Mouse (Mus musculus) inflammation-experienced regulatory T-cells (primary cell): ENCODE results near the gene Carns1. TPM values are rescaled to one million over a fixed set of nuclear protein-coding genes. Genes with fewer than 3 reads are reported as not detected.

Source experiments
- polyA plus RNA-seq, 2 experiments: library from polyadenylated mRNA; unstranded; fragments of 100-300 nt; shearing (Covaris generic); gene quantifications; one replicate each; pipeline ENCODE4 v1.2.1; 2017

Gene Carns1
- polyA plus RNA-seq = 10 to 100 TPM; 19.4 to 27.5 TPM

DNA sequence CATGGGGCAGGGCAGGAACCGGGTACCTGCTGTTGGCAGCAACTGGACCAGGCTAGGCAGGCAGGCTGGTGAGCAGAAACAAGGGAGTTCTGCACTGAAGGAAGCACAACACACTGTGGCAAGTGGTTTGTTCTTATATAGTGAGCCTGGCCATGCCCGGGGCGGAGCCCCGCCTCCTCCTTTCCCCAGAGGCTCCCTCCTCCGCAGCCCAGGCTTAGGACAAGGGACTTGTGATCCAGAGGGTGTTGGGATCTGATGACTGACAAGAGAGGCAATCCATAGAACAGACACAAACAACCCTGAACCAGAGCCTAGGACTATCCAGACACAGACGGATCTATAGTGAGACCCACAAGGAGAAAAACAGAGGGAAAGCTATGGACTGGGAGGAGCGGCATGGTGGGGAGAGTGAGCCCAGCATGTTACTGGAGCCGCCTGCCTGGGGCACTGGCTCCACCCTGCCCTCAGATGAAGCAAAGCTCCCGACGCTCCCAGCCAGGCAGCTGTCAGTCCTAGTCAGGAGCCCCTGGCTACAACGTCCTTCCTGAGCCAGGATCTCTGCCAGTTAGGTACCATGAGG is at the start of gene Carns1:
Carns1 (minus strand) TSS at position 112 of the 580 bp plus-strand sequence.

DNA sequence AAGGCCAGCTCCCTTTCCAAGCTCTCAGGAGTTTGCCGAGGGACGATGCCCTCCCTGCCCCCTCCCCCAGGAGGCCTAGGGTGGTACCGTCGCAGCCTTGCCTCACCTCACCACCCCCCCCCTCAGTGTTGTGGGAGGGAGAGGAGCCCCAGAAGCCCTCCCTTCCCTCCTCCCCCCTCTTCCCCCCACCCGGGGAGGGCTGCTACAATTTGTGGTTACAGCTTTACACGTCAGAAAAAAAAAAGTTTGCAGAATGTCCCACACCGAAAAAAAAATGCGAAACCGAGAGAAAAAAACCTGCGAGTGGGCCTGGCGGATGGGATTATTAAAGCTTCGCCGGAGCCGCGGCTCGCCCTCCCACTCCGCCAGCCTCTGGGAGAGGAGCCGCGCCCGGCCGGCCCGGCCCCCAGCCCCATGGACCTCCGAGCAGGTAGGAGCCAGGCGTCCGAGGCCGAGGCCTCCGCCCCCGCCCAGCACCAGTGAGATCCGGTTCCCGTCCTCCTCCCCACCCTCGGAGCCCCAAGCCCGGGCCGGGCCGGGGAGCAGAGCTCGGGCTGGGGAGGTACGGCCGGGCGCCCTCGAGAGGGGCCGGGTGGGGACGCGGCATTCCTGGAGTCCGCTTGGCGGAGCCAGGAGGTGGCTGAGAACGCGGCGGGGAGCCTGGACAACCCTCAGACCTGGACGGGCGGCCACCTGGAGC is 38.9 kb upstream of the Carns1 start, which contains the start of the genes Clcf1 and AC109138.7:
Clcf1 (plus strand) TSS at position 168 of the 700 bp plus-strand sequence.
AC109138.7 (plus strand) TSS at position 287 of the 700 bp plus-strand sequence.

DNA sequence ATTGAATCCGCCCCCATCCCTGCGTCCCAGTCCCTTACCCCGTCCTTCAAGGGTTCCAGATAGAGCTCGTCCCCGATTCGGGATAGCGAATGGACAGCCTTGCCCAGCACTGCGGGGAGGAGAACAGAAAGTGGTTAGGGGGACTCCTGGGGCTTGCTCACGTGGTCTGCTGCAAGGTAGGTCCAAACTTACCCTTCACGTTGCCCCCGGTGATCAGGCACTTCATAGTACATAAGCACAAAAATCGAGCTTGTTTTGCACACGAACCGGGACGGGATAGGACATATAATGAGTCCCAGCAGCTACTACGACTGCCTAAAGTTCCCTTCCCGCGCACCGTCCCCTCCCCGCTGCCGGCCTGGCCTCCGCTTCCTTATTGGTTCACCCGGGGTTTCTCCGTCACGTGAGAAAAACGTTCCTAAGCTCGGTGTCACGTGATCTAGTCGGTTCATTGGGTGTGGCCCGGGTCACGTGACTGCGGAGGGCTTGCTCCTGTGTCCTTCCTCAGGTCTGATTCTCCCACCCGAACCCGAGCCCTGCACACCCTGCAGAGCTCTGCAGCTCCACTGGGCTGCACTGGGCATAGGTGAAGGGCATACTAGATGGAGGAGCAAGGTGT is 26.1 kb upstream of the Carns1 start, which contains the start of gene Rad9a:
Rad9a (minus strand) TSS at position 372 of the 619 bp plus-strand sequence.

DNA sequence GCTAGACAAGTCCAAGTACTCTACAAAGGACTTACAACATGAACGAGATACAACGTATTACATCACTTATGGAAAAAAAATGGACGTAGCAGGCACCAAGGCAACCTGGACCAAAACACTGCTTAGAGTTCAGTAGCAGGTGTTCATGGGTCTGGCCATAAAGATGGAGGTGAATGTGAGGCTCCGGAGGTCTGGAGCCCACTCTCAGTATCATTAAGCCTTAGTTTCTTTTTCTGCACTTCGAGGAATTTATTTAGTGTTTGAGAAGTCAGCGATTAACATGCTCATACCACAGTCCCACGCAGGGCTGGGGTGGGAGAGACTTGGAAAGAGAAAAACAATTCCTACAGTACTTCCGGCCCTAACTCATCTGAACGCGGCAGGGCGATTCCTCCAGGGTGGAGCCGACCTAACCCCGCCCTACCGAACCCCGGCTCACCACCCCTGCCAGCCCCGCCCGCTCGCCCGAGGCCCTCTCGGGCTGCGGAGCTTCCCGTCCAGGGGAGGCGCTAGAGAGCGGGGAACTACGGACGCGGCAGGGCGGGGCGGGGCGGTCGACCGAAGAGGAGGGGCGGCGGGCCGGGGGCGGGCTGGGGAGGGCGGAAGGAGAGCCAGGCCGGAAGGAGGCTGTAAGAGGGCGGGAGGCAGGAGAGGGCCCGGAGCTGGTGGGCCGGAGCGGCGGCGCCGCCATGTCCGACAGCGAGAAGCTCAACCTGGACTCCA is 16.4 kb upstream of the Carns1 start, which contains the start of gene Ppp1ca:
Ppp1ca (plus strand) TSS at position 538 of the 723 bp plus-strand sequence.

DNA sequence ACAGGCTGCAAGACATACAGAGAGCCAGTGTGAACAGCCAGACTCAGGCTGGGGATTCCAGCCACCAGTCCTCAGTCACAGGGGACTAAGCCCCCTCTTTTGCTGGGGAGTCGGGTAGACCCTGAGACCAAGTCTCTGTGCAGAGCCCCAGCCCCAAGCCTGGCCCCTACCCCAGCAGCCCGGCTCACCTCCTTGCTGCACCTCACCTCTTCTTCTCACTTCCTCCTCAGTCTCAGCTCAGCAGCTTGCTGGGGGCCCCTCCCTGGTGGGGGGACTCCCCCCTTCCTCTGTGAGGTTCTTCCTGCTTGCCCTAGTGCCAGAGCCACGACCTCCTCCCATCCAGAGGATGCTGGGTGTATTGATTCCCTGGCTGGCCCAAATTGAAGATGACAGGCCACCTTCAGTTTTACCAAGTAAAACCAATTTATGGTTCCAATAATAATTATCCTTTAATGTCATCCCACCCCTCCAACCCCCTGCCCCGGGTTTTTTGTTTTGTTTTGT is 15.6 kb upstream of the Carns1 start, which contains the start of gene Tbc1d10c:
Tbc1d10c (minus strand) TSS at position 454 of the 504 bp plus-strand sequence.

DNA sequence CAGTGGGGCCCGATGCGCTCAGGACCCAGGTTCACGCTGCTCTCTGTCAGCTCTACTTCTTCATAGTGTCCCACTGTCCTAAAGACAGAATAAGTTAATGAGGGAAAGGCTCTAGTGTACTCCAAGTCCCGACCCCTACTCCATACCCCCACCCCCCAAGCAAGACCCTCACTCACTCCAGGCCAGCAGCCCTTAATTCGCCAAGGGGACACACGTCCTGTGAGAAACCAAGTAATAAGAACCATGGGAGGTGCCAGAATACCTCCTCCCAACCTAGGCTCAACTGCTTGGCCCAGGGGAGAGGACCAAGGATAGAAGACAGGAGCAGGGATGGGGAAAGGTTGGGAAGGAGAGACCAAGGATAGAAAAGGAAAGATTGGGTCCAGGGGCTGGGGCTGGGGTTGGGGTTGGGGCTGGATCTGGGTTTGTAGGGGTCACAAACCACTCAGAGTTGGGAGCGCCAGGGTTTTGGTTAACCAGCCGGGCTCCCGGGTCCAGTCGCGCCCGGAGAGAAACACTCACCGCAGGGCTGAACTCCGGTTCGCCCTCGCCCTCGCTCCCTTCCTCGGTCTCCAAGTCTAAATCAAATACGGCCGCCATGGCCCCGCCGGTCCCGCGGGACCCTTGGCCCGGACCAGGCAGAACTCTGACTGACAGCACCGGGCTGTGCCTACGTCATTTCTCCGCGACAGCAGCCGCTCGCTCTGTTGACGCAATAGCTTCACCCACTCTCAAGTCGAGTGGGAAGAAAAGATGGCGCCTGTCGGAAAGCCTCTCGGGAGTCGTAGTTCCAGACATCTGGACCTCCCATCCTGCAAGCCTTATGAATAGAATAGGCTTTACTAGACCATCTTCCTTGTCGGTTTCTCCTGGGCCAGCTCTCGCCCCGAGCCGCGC is 12.4 kb downstream of the Carns1 start, which contains the start of gene Rps6kb2:
Rps6kb2 (minus strand) TSS at position 709 of the 897 bp plus-strand sequence.

DNA sequence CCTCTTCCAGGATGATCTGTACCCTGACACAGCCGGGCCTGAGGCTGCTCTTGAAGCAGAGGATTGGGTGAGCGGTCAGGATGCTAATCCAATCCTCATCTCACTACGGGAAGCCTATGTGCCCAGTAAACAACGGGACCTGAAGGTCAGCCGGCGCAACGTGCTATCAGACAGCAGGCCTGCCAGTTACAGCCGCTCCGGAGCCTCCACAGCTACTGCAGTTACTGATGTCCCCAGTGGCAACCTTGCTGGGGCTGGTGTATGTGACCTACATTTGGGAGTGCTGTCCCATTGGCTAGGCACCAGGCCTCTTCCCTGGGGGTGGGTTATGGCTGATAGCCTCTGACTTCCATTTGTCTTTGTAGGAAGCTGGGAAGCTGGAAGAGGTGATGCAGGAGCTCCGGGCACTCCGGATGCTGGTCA is 22.0 kb downstream of the Carns1 start, which contains the start of gene Ptprcap:
Ptprcap (plus strand) TSS at position 373 of the 423 bp plus-strand sequence.

DNA sequence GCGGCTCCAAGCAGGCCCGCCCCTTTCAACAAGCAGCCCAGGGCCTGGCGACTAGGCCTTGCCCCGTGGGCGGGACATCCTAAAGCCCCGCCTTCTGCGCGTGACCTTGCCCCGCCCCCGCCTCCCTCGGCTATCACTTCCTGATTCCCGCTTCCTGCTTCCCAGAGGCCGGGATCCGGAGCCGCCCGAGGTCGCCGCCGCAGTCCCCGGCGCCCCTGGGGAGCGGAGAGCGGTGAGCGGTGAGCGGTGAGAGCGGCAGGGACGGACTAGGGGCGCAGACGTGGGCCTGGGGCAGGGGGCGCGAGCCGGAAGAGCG is 26.8 kb downstream of the Carns1 start, which contains the start of gene Coro1b:
Coro1b (plus strand) TSS at position 129 of the 316 bp plus-strand sequence.

DNA sequence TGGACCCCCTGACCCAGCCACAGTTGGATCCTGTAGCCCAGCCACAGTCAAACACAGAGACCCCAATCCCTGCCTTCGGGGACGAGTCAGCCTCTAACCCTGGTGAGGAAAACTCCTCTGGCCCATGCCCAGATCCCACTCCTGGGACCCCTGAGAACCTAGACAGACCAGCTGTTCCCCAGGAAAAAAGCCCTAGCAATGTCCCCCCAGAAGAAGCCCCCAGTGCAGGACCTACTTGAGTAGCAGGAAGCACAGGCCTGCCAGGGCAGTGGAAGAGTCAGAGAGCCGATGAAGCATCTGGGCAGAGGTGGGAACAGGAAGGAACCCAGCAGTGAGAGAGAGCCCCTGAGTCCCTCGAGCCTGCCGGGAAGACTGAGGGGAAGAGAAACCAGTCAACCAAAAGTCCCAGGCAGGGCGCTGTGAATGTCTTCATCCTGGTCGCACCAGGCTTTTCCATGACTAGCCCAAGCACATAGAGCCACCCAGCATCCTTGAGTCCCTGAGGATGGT is 31.5 kb downstream of the Carns1 start, which contains the start of gene Cabp4:
Cabp4 (minus strand) TSS at position 275 of the 510 bp plus-strand sequence.

DNA sequence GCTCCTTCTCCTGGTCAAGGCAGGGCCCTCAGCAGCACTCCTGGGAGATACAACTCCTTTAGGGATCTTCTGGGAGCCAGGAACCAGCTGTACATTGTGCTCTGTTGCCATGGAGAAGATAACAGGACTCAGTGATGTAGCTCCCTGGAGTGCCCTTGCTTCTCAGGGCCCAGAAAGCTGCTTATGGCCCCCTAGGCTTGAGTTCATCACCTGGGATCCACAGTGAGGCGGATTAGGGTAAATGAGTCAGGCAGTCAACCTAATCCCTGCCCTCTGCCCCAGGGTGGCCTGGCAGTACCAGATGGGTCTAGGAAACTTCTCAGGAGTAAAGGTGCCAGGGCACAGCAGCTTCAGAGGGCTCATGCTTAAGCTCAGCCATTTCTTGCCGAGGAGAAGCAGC is 35.8 kb downstream of the Carns1 start, which contains the start of gene Gpr152:
Gpr152 (plus strand) TSS at position 342 of the 400 bp plus-strand sequence.

DNA sequence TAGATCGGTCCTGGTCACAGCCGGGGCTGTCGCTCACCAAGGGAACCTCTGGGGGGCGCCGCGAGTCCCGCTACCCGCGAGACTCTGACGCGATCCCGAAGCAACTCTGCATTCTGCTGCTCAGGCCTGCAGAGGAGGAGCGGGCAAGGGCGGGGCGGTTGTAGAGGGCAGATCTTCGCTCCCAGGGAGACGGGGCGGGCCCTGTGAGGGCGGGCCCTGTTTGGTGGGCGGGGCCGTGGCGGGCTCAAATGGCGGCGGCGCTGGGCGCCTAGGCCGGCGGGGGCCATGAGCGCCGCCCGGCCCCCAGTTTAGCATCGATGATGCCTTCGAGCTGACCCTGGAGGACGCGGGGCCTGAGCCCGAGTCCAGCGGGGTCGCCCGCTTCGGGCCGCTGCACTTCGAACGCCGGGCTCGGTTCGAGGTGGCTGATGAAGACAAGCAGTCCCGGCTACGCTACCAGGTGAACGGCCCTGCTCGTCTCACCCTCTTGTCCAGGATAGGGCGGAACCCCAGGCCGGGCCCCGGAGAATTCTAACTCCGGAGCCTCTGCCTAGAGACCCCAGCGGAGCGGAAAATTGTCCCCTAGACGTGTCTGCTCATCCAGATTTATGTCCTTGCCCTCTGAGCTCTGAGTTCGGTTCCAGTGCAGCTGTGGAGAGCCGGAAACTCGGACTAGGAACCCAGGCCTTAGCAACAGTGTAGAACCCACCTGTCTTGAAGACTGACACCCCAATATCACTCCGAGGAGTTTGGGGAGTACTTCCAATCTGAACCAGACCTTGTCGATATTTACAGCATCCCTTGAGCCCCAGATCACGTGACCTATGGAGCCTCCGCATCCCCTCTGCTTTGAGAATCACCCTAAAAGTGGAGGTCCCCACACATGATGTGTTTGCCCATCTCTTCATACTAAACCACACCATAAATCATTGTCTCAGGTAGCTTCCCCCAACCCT is 49.3 kb downstream of the Carns1 start, which contains the start of gene Aip:
Aip (minus strand) TSS at position 118 of the 956 bp plus-strand sequence.

Other genes with a start within 250 kb of the Carns1 start
- under 1 TPM; 0.34 to 0.40 TPM for gene Aldh3b1, start 245.7 kb downstream of the Carns1 start, polyA plus RNA-seq
- 10 to 100 TPM; 45.3 to 51.4 TPM for gene Unc93b1, start 240.3 kb downstream of the Carns1 start, polyA plus RNA-seq
- gene Aldh3b3, start 216.8 kb downstream of the Carns1 start, polyA plus RNA-seq = under 1 TPM; 0.24 to 0.86 TPM
- under 1 TPM in 1 of 2 experiments, not detected in 1; 0.20 TPM for gene Aldh3b2, start 203.2 kb downstream of the Carns1 start, polyA plus RNA-seq
- under 1 TPM in 1 of 2 experiments, not detected in 1; 0.36 TPM for gene Acy3, start 188.9 kb downstream of the Carns1 start, polyA plus RNA-seq
- 1 to 10 TPM in 1 of 2 experiments, not detected in 1; 1.2 TPM for gene Tbx10, start 182.7 kb downstream of the Carns1 start, polyA plus RNA-seq
- gene Nudt8, start 174.9 kb downstream of the Carns1 start, polyA plus RNA-seq = 10 to 100 TPM; 14.8 to 15.3 TPM
- 1 to 10 TPM; 1.2 to 4.0 TPM for gene Gm49405, start 174.9 kb downstream of the Carns1 start, polyA plus RNA-seq
- gene Doc2g, start 172.2 kb downstream of the Carns1 start, polyA plus RNA-seq = 1 to 10 TPM in 1 of 2 experiments, under 1 TPM in 1; 0.68 to 4.7 TPM
- gene Ndufv1, start 162.7 kb downstream of the Carns1 start, polyA plus RNA-seq = 100 to 1,000 TPM; 152 to 159 TPM
- 100 to 1,000 TPM; 537 to 539 TPM for gene Gstp1, start 137.5 kb downstream of the Carns1 start, polyA plus RNA-seq
- 10 to 100 TPM in 1 of 2 experiments, 1 to 10 TPM in 1; 3.0 to 16.9 TPM for gene Gstp2, start 129.5 kb downstream of the Carns1 start, polyA plus RNA-seq
- 100 to 1,000 TPM in 1 of 2 experiments, 10 to 100 TPM in 1; 94.0 to 111 TPM for gene Gstp3, start 115.9 kb downstream of the Carns1 start, polyA plus RNA-seq
- not detected for gene Cabp2, start 93.9 kb downstream of the Carns1 start, polyA plus RNA-seq
- 100 to 1,000 TPM; 834 to 888 TPM for gene Cdk2ap2, start 78.3 kb downstream of the Carns1 start, polyA plus RNA-seq
- gene Pitpnm1, start 75.5 kb downstream of the Carns1 start, polyA plus RNA-seq = 100 to 1,000 TPM; 344 to 350 TPM
- gene Aip, start 49.6 kb downstream of the Carns1 start, polyA plus RNA-seq = 100 to 1,000 TPM; 182 to 196 TPM
- gene Gpr152, start 35.7 kb downstream of the Carns1 start, polyA plus RNA-seq = 1 to 10 TPM in 1 of 2 experiments, under 1 TPM in 1; 0.18 to 1.7 TPM
- under 1 TPM; 0.38 to 0.82 TPM for gene Cabp4, start 31.4 kb downstream of the Carns1 start, polyA plus RNA-seq
- 100 to 1,000 TPM; 373 to 413 TPM for gene Coro1b, start 26.9 kb downstream of the Carns1 start, polyA plus RNA-seq
- 1,000 to 10,000 TPM; 1,211 to 1,532 TPM for gene Ptprcap, start 21.9 kb downstream of the Carns1 start, polyA plus RNA-seq
- 10 to 100 TPM; 46.4 to 51.4 TPM for gene Rps6kb2, start 12.1 kb downstream of the Carns1 start, polyA plus RNA-seq
- 100 to 1,000 TPM; 738 to 929 TPM for gene Tbc1d10c, start 15.8 kb upstream of the Carns1 start, polyA plus RNA-seq
- 1,000 to 10,000 TPM; 1,029 to 1,265 TPM for gene Ppp1ca, start 16.6 kb upstream of the Carns1 start, polyA plus RNA-seq
- 100 to 1,000 TPM in 1 of 2 experiments, 10 to 100 TPM in 1; 59.1 to 116 TPM for gene Rad9a, start 26.2 kb upstream of the Carns1 start, polyA plus RNA-seq
- 10 to 100 TPM; 27.4 to 50.0 TPM for gene Clcf1, start 38.8 kb upstream of the Carns1 start, polyA plus RNA-seq
- gene AC109138.7, start 38.9 kb upstream of the Carns1 start, polyA plus RNA-seq = not detected
- gene Pold4, start 56.4 kb upstream of the Carns1 start, polyA plus RNA-seq = 100 to 1,000 TPM; 107 to 109 TPM
- gene Ssh3, start 93.7 kb upstream of the Carns1 start, polyA plus RNA-seq = under 1 TPM; 0.23 to 0.65 TPM
- gene Ankrd13d, start 107.7 kb upstream of the Carns1 start, polyA plus RNA-seq = 1 to 10 TPM; 5.6 to 7.5 TPM
- gene Grk2, start 130.7 kb upstream of the Carns1 start, polyA plus RNA-seq = 100 to 1,000 TPM; 240 to 286 TPM
- 10 to 100 TPM; 66.7 to 84.1 TPM for gene Kdm2a, start 222.8 kb upstream of the Carns1 start, polyA plus RNA-seq